Mouse (Mus musculus) liver, embryonic 14.5 days (tissue): ENCODE results near the gene Hba-a1. TPM values are rescaled to one million over a fixed set of nuclear protein-coding genes. Genes with fewer than 3 reads are reported as not detected.
A peak's percentile ranks its signal among the peaks of the same experiment; 100 is the strongest.
"Not testable (repeated sequence)": the region's sequence is repeated elsewhere in the genome, so short reads cannot be mapped to it uniquely, and the experiment has no call there.

Experiments used
- ATAC-seq: fragments of 200-750 bp; cut with Nextera tagmentation; 2 replicates; pipeline ENCODE4 v1.8.0; 2017; ENCODE audit warnings: moderate number of reproducible peaks, mild to moderate bottlenecking, moderate library complexity; ENCODE audit not compliant: insufficient read depth
- DNase-seq, 3 experiments: peaks; one replicate each; pipeline ENCODE4 v3.0.0-alpha.2; 2012 to 2013; ENCODE audit warnings: low read depth in 3 of 3, low spot score in 3 of 3
- H3K27ac ChIP-seq: fragments of 300-500 bp; sonication (generic); 2 replicates; pipeline ENCODE4 v1.5.1; 2014; ENCODE audit warnings: moderate library complexity, mild to moderate bottlenecking, control low read depth, inconsistent platforms
- H3K27me3 ChIP-seq: fragments of 300-500 bp; sonication (generic); 2 replicates; pipeline ENCODE4 v1.6.1; 2014; ENCODE audit warnings: mild to moderate bottlenecking, low read length, moderate library complexity; ENCODE audit not compliant: control insufficient read depth, insufficient read depth
- H3K36me3 ChIP-seq: fragments of 300-500 bp; sonication (generic); replicated peaks from 2 replicates; pipeline ENCODE4 v1.6.1; 2014; ENCODE audit warnings: low read depth; ENCODE audit not compliant: control insufficient read depth, insufficient read depth
- H3K4me1 ChIP-seq, 2 experiments: fragments of 200-500 bp in 1 of 2; fragments of 300-500 bp in 1 of 2; sonication (generic) in 1 of 2; replicated peaks; 2 replicates each; pipeline ENCODE4 v1.6.1; 2012 to 2014; ENCODE audit warnings: antibody characterized with exemption in 1 of 2, inconsistent platforms in 1 of 2, low read length in 1 of 2; ENCODE audit not compliant: control insufficient read depth in 2 of 2, insufficient read depth in 2 of 2
- H3K4me2 ChIP-seq: fragments of 300-500 bp; sonication (generic); 2 replicates; pipeline ENCODE4 v1.6.1; 2014; ENCODE audit warnings: low read depth, mild to moderate bottlenecking, control low read depth, moderate library complexity
- H3K4me3 ChIP-seq, 2 experiments: fragments of 200-500 bp in 1 of 2; fragments of 300-500 bp in 1 of 2; sonication (generic) in 1 of 2; 2 replicates each; pipeline ENCODE4 v1.5.1; 2012 to 2014; ENCODE audit warnings: low read depth in 2 of 2, low read length in 2 of 2, mild to moderate bottlenecking in 2 of 2, control low read depth in 1 of 2, inconsistent platforms in 1 of 2, moderate library complexity in 1 of 2; ENCODE audit not compliant: insufficient read depth in 1 of 2
- H3K9ac ChIP-seq: fragments of 300-500 bp; sonication (generic); replicated peaks from 2 replicates; pipeline ENCODE4 v1.6.1; 2014; ENCODE audit warnings: mild to moderate bottlenecking, control low read depth, moderate library complexity
- H3K9me3 ChIP-seq: fragments of 300-500 bp; sonication (generic); 2 replicates; pipeline ENCODE4 v1.6.1; 2016; ENCODE audit warnings: low read length, mixed read lengths; ENCODE audit not compliant: control insufficient read depth
- CTCF ChIP-seq: IDR thresholded peaks from 2 replicates; pipeline ENCODE4 v1.5.1; 2016; ENCODE audit warnings: antibody characterized with exemption, low read depth, control low read depth
- EP300 ChIP-seq: IDR thresholded peaks from 2 replicates; pipeline ENCODE4 v1.6.1; 2016; ENCODE audit warnings: antibody characterized with exemption, low read depth
- WGBS: fragments of 180-500 bp; shearing (Covaris S2); extraction: QIAGEN DNeasy Blood & Tissue Kit; methylation state at CpG from one replicate; pipeline ENCODE4 v1.1.7; 2014; ENCODE audit not compliant: insufficient replicate concordance; 5-methylcytosine and 5-hydroxymethylcytosine counted together
- polyA plus RNA-seq, 2 experiments: library from polyadenylated mRNA; depleted of rRNA in 1 of 2; stranded (reverse) in 1 of 2; unstranded in 1 of 2; fragments of >200 nt; fragmentation: Nextera tagmentation in 1 of 2; extraction: Ambion mirVana in 1 of 2; gene quantifications; 2 replicates each; pipeline versions ENCODE4 v1.2.1 to v1.2.3; 2012 to 2014

The Hba-a1 gene
- polyA plus RNA-seq, 2 experiments = 60,430 to 74,513 TPM

- peaks cover 19% of the 10 kb centered on the region for H3K36me3 ChIP-seq
- ATAC-seq, H3K27me3 ChIP-seq, H3K9me3 ChIP-seq: not testable (repeated sequence)
- peak; percentile 95 for TF ChIP-seq CTCF
- TF ChIP-seq EP300 = 0 out of 2 replicates have a peak, but pooled peaks have one; percentile 10
- peak within 1 kb of the TSS; percentile 66 for H3K9ac ChIP-seq
- H3K27ac ChIP-seq = peak within 1 kb of the TSS; percentile 87
- H3K4me1 ChIP-seq = peaks cover 4 to 15% of the 10 kb centered on the region in 2 experiments
- H3K4me2 ChIP-seq = peak within 1 kb of the TSS; percentile 61
- peak within 1 kb of the TSS; percentile 51 to 69 for H3K4me3 ChIP-seq
- peak in 1 of 3 experiments; percentile 53 for DNase-seq
- 5% methylated on average over 16 of the region's 16 CpGs for WGBS
These were observed 16.6 kb downstream of the Hba-a1 start, which contains the start of gene Hbq1a for GRCm38 (mm10) chr11:32299865-32300264. Gene Hbq1a, plus strand, starts transcription at chr11:32300069.

- no peaks in the 10 kb centered on the region for H3K9me3 ChIP-seq
- peaks cover 0 to 8% of the 10 kb centered on the region in 2 experiments for H3K4me1 ChIP-seq
- no peak for TF ChIP-seq CTCF
- no peak for TF ChIP-seq EP300
- peak overlapping the region; percentile 51 to 69 for H3K4me3 ChIP-seq
- peak overlapping the region; percentile 66 for H3K9ac ChIP-seq
- no peaks in the 10 kb centered on the region; the same call in 1 of the 2 replicates for H3K27me3 ChIP-seq
- H3K4me2 ChIP-seq = peak overlapping the region; percentile 61
- ATAC-seq (no peak), DNase-seq (no peak)
- H3K27ac ChIP-seq = peak overlapping the region; percentile 87
- 48% methylated on average over 14 of the region's 17 CpGs for WGBS
- H3K36me3 ChIP-seq = peaks cover 13% of the 10 kb centered on the region; the same call in 1 of the 2 replicates
These were observed 17.3 kb downstream of the Hba-a1 start for GRCm38 (mm10) chr11:32300279-32301267.

GRCm38 (mm10) chr11:32301506-32301905, 18.2 kb downstream of the Hba-a1 start:
- Histone ChIP-seq H3K9ac (no peak overlapping the region), H3K27ac (no peak overlapping the region), H3K36me3 (peaks cover 13% of the 10 kb centered on the region; the same call in 1 of the 2 replicates), H3K27me3 (no peaks in the 10 kb centered on the region; the same call in 1 of the 2 replicates), H3K4me1 (peaks cover under 1 to 11% of the 10 kb centered on the region in 2 experiments), H3K4me3 (peak overlapping the region in 1 of 2 experiments; percentile 51; a peak in 1 of 4 replicates), H3K4me2 (peak overlapping the region; percentile 61), H3K9me3 (no peaks in the 10 kb centered on the region)
- TF ChIP-seq CTCF (no peak), EP300 (no peak)
- 50% methylated on average over 1 of the region's 1 CpGs for WGBS
- no peak for ATAC-seq
- no peak for DNase-seq

GRCm38 (mm10) chr11:32302824-32303419, 19.6 kb downstream of the Hba-a1 start:
- Histone ChIP-seq H3K9me3 (no peaks in the 10 kb centered on the region), H3K27ac (no peak overlapping the region), H3K4me3 (no peak overlapping the region), H3K4me2 (no peak overlapping the region), H3K9ac (no peak overlapping the region), H3K36me3 (peaks cover 13% of the 10 kb centered on the region; the same call in 1 of the 2 replicates), H3K4me1 (peaks cover 3 to 19% of the 10 kb centered on the region in 2 experiments), H3K27me3 (no peaks in the 10 kb centered on the region; the same call in 1 of the 2 replicates)
- no peak for ATAC-seq
- no peak for TF ChIP-seq CTCF
- no peak for TF ChIP-seq EP300
- 34% methylated on average over 2 of the region's 2 CpGs for WGBS
- no peak for DNase-seq
